ENCODE assay signal across 23 mouse cellular contexts in the genomic region with DNA sequence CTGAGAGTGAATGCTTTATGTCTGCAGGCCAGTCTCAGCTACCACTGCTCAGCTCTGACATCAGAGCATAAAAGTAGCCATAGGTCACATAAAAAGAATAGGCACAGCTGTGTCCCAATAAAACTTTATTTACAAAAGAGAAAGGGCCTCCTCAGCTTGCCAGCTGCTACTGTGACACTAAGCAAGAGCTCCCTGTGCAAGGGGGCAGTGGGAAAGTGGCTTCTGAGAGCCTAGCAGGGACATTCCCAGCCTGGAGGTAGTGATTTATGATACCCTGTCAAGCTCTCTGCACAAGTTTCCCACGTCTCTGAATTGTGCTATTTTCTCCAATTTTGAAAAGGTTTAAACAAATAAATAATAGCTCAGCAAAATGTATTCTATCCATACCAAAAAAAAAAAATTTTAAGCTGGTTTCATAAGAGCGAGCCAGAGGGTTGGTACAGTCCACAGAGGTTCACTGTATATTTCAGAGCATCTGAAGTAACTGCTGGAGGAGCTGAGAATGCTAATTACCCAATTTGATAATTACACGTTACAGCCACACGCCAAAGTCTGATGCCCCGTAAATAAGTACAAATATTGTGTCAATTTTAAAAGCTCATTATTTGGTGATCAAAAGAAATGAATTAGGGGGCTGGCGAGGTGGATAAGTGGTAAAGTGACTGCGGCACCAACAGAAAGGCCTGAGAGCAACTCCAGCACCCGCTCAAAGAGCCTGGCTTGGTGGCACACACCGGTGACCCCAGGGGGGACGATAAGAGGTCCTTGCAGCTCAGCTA.
DNase-seq lines count a peak whose midpoint lies in the region; ATAC-seq and TF ChIP-seq lines count a peak whose summit lies in the region.
"Had no signal": no experiment of that assay in that cellular context is flagged by ENCODE, and none has a peak within 500 bp of the region (broad histone marks: within the 10 kb centered on the region; RNA-seq: fewer than 3 reads in every experiment).

No protein-coding gene starts in this region.

- no peak for TF ChIP-seq POLR2A in brain, embryonic 14.5 days (IDR thresholded peaks at IDR 0.05; ENCODE audit: borderline replicate concordance, extremely low read depth, insufficient read depth, insufficient read length, poor library complexity, severe bottlenecking)

- H3K4me1 ChIP-seq in hindbrain, embryonic 12.5 days: peaks cover 52% of the 10 kb centered on the region
- H3K4me1 ChIP-seq in hindbrain, embryonic 11.5 days (replicated peaks; ENCODE audit: control insufficient read depth, insufficient read depth, low read length): peaks cover 4% of the 10 kb centered on the region; the same call in 1 of the 2 replicates
- peaks cover 53% of the 10 kb centered on the region for H3K4me1 ChIP-seq in neural tube, embryonic 12.5 days

- H3K9ac ChIP-seq in hindbrain, embryonic 12.5 days: no peak overlapping the region
- H3K9ac ChIP-seq in hindbrain, embryonic 11.5 days (ENCODE audit: low read depth, low read length): no peak overlapping the region
- H3K9ac ChIP-seq in neural tube, embryonic 12.5 days: no peak overlapping the region
- H3K9ac ChIP-seq: embryonic facial prominence, embryonic 12.5 days; forebrain, postnatal 0 days; heart, embryonic 13.5 days; intestine, embryonic 15.5 days had no signal

- no peak overlapping the region for H3K4me2 ChIP-seq in hindbrain, embryonic 12.5 days (replicated peaks)
- no peak overlapping the region for H3K4me2 ChIP-seq in hindbrain, embryonic 11.5 days (replicated peaks; ENCODE audit: low read depth, low read length)
- H3K4me2 ChIP-seq in neural tube, embryonic 12.5 days (replicated peaks): no peak overlapping the region
- H3K4me2 ChIP-seq: embryonic facial prominence, embryonic 12.5 days; heart, embryonic 13.5 days; intestine, embryonic 15.5 days had no signal

- DNase-seq in embryo, embryonic 10 days (ENCODE audit: low spot score): peak; percentile 49
- no peak for DNase-seq in embryo, embryonic 11 days
- DNase-seq in hindbrain, embryonic 11.5 days (ENCODE audit: low spot score): no peak
- peak; percentile 73 for DNase-seq in brain, embryonic 14.5 days (ENCODE audit: low read depth)
- DNase-seq in layer of hippocampus, adult 2 months (ENCODE audit: low spot score in 2 of 2): no peak
- no peak for DNase-seq in kidney, adult 9 months
- DNase-seq: adrenal gland, adult 8-10 months; adrenal gland, postnatal 36 days; B cell, adult 2 months; cerebellum, adult 11 months; cerebellum, adult 9-10 months; cerebellum, postnatal 25 days; forebrain, postnatal 0 days; gastrocnemius, adult 2 months; gastrocnemius, postnatal 25 days; heart, postnatal 36 days had no signal

- no peak for ATAC-seq in hindbrain, embryonic 12.5 days (ENCODE audit: low FRiP score)
- ATAC-seq in hindbrain, embryonic 11.5 days (ENCODE audit: low FRiP score): no peak
- ATAC-seq in neural tube, embryonic 12.5 days (ENCODE audit: low FRiP score, low read depth): peak; percentile 30; the same call in 1 of the 2 replicates
- ATAC-seq: CD4-positive, CD25-positive, alpha-beta regulatory T cell, adult 4 months; forebrain, postnatal 0 days; intestine, embryonic 15.5 days had no signal

- no peaks in the 10 kb centered on the region for H3K27me3 ChIP-seq in hindbrain, embryonic 12.5 days
- H3K27me3 ChIP-seq in hindbrain, embryonic 11.5 days (ENCODE audit: control insufficient read depth, insufficient read depth, low read length): no peaks in the 10 kb centered on the region
- H3K27me3 ChIP-seq in neural tube, embryonic 12.5 days (replicated peaks): no peaks in the 10 kb centered on the region
- H3K27me3 ChIP-seq: embryonic facial prominence, embryonic 12.5 days; heart, embryonic 13.5 days; intestine, embryonic 15.5 days had no signal

- no peak for TF ChIP-seq CTCF in brain, embryonic 14.5 days (IDR thresholded peaks at IDR 0.05; ENCODE audit: borderline replicate concordance, extremely low read depth, insufficient read depth, insufficient read length)
- no peak for TF ChIP-seq CTCF in layer of hippocampus, adult 2 months (conservative IDR thresholded peaks at IDR 0.05)

- no peaks in the 10 kb centered on the region for H3K36me3 ChIP-seq in hindbrain, embryonic 12.5 days
- H3K36me3 ChIP-seq in hindbrain, embryonic 11.5 days (ENCODE audit: control insufficient read depth, insufficient read depth, low read length): no peaks in the 10 kb centered on the region
- no peaks in the 10 kb centered on the region for H3K36me3 ChIP-seq in neural tube, embryonic 12.5 days
- H3K36me3 ChIP-seq: embryonic facial prominence, embryonic 12.5 days; G1E; heart, embryonic 13.5 days; intestine, embryonic 15.5 days had no signal

- H3K4me3 ChIP-seq in hindbrain, embryonic 12.5 days: no peak overlapping the region
- no peak overlapping the region for H3K4me3 ChIP-seq in hindbrain, embryonic 11.5 days (ENCODE audit: low read depth, low read length)
- H3K4me3 ChIP-seq in neural tube, embryonic 12.5 days: no peak overlapping the region
- no peak overlapping the region for H3K4me3 ChIP-seq in layer of hippocampus, adult 2 months
- H3K4me3 ChIP-seq: embryonic facial prominence, embryonic 12.5 days; gastrocnemius, adult 2 months; heart, embryonic 13.5 days; intestine, embryonic 15.5 days had no signal

- H3K9me3 ChIP-seq in hindbrain, embryonic 12.5 days (replicated peaks): no peaks in the 10 kb centered on the region
- no peaks in the 10 kb centered on the region for H3K9me3 ChIP-seq in hindbrain, embryonic 11.5 days (ENCODE audit: control insufficient read depth, low read length)
- no peaks in the 10 kb centered on the region for H3K9me3 ChIP-seq in neural tube, embryonic 12.5 days
- H3K9me3 ChIP-seq: embryonic facial prominence, embryonic 12.5 days; G1E; heart, embryonic 13.5 days; intestine, embryonic 15.5 days had no signal

- WGBS in hindbrain, embryonic 12.5 days: 57% methylated on average over 10 of the region's 10 CpGs
- 70% methylated on average over 10 of the region's 10 CpGs for WGBS in hindbrain, embryonic 11.5 days
- WGBS in neural tube, embryonic 12.5 days: 30% methylated on average over 10 of the region's 10 CpGs

- H3K27ac ChIP-seq in hindbrain, embryonic 12.5 days: 0 out of 2 replicates have a peak overlapping the region, but pooled peaks have one; percentile 35
- no peak overlapping the region for H3K27ac ChIP-seq in hindbrain, embryonic 11.5 days (ENCODE audit: low read depth, low read length)
- H3K27ac ChIP-seq in neural tube, embryonic 12.5 days: no peak overlapping the region
- no peak overlapping the region for H3K27ac ChIP-seq in layer of hippocampus, adult 2 months
- H3K27ac ChIP-seq: embryonic facial prominence, embryonic 12.5 days; gastrocnemius, adult 2 months; heart, embryonic 13.5 days; intestine, embryonic 15.5 days had no signal

Comparison
In these comparisons a context has a peak if more than half of its experiments do, and no peak if none do; other contexts are left out.
1. DNase-seq: peak in embryo, embryonic 10 days (single experiment) and brain, embryonic 14.5 days (single experiment); none in embryo, embryonic 11 days (single experiment), hindbrain, embryonic 11.5 days (single experiment), layer of hippocampus, adult 2 months (0 of 2) and kidney, adult 9 months (single experiment).